Mouse (Mus musculus): Measurements from ENCODE around the gene Meox1. TPM values are rescaled to one million over a fixed set of nuclear protein-coding genes. Genes with fewer than 3 reads are reported as not detected.

Gene Meox1
- total RNA-seq, 2 experiments from 2014 or later = 10.1 to 11.0 TPM

GRCm38 (mm10) chr11:101898328-101898727, 4.2 kb upstream of the Meox1 start:
- DNase-seq = no peak

GRCm38 (mm10) chr11:101896546-101897361, 2.6 kb upstream of the Meox1 start:
- peak; percentile 42 for DNase-seq

- DNase-seq = no peak
Observed at GRCm38 (mm10) chr11:101893560-101893959, 614 bp downstream of the Meox1 start.

- peak; percentile 43 for DNase-seq
Observed at GRCm38 (mm10) chr11:101891451-101891850, 2.7 kb downstream of the Meox1 start.

GRCm38 (mm10) chr11:101889781-101890180, 4.4 kb downstream of the Meox1 start:
- no peak for DNase-seq

GRCm38 (mm10) chr11:101888820-101889219, 5.4 kb downstream of the Meox1 start:
- no peak for DNase-seq

GRCm38 (mm10) chr11:101886436-101886835, 7.7 kb downstream of the Meox1 start:
- no peak for DNase-seq

GRCm38 (mm10) chr11:101885881-101886319, 8.3 kb downstream of the Meox1 start:
- DNase-seq = no peak

- no peak for DNase-seq
Observed at GRCm38 (mm10) chr11:101885232-101885631, 8.9 kb downstream of the Meox1 start.

- no peak for DNase-seq
Observed at GRCm38 (mm10) chr11:101883911-101884310, 10.3 kb downstream of the Meox1 start.

GRCm38 (mm10) chr11:101882500-101883290, 11.5 kb downstream of the Meox1 start:
- no peak for DNase-seq

- peak; percentile 82 for DNase-seq
Observed at GRCm38 (mm10) chr11:101881604-101882071, 12.5 kb downstream of the Meox1 start.

GRCm38 (mm10) chr11:101881185-101881584, 13.0 kb downstream of the Meox1 start:
- no peak for DNase-seq

- no peak for DNase-seq
Observed at GRCm38 (mm10) chr11:101879672-101880071, 14.5 kb downstream of the Meox1 start.

- DNase-seq = peak; percentile 24
Observed at GRCm38 (mm10) chr11:101878696-101879095, 15.5 kb downstream of the Meox1 start.

GRCm38 (mm10) chr11:101874978-101875377, 19.2 kb downstream of the Meox1 start:
- no peak for DNase-seq

- no peak for DNase-seq
Observed at GRCm38 (mm10) chr11:101873909-101874308, 20.3 kb downstream of the Meox1 start.

- DNase-seq = no peak
Observed at GRCm38 (mm10) chr11:101871435-101871834, 22.7 kb downstream of the Meox1 start.

GRCm38 (mm10) chr11:101870067-101870765, 24.0 kb downstream of the Meox1 start:
- DNase-seq = peak; percentile 59

- DNase-seq = no peak
Observed at GRCm38 (mm10) chr11:101867513-101868052, 26.6 kb downstream of the Meox1 start.

- no peak for DNase-seq
Observed at GRCm38 (mm10) chr11:101858742-101859141, 35.4 kb downstream of the Meox1 start.

Data from adrenal gland, postnatal 10 days (tissue).